Mouse (Mus musculus) adrenal gland, adult (tissue): ENCODE measurements at regions not wholly inside any gene's neighbourhood (a gene's known extent, or its start where the extent isn't known, plus 50 kb on each side); places are given as distances from the start of the nearest gene placed in this dataset.
A peak's percentile ranks its signal among the peaks of the same experiment; 100 is the strongest.

Experiments used
- DNase-seq, 2 experiments: peaks; one replicate each; pipeline ENCODE4 v3.0.0; 2022 to 2023; ENCODE audit warnings: low spot score in 1 of 2; ENCODE audit not compliant: inconsistent age in 2 of 2

DNA sequence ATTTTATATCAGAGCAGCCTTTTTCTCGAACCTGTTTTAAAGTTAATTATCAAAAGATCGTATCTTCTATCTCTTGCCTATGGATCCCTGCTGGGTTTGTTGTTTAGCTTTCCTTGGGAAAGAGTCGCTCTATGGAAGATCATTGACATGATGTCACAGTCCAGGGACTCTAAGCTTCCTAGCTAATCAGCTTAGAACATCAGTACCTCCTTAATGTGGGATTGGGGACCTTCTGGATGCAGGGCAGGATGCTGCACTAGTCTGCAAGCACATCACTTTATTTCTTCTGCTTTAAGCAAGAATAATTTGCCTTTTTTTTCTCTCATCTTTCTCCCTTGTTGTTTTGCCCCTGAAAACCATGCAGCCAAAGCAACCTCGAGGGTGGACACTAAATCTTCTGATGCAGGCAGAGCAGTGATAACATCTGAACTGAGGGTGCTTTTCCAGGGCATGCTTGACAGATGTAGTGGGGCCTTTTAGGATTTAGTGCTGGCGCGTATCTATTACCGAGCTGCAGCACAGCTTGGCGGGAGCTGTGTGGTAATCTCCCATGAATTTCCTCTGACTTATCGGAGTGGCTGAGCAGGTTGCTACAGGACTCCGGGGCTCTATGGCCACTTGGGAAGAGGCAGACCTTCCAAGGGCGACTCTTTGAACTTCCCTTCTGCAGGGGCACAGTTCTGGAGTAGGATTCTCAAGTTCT lies 425.0 kb downstream of the Bcl11a start:
- no peak for DNase-seq

GRCm38 (mm10) chr11:24515568-24515967 lies 437.7 kb downstream of the Bcl11a start:
- no peak for DNase-seq

- no peak for DNase-seq
Measured at GRCm38 (mm10) chr11:24535462-24535861, 457.6 kb downstream of the Bcl11a start.

DNA sequence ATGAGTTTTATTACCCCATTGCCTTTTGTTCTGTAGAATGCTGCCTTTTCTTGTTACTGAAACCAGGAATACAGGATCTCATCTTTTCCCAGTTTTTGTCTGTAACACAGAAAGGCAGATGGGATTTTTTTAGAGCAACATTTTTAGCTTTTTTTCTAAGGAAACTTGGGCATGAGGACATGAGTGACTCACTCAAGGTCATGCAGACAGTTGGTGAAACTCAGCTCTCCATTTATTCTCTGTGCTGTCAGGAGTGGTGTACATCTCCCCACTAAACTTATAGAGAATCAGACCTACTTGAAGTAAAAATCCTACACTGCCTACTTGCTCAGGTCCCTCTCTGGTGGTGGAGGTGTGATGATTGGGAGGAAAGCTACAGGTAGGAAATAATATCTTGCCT lies 459.9 kb downstream of the Bcl11a start:
- peak; percentile 10 to 68 for DNase-seq

DNA sequence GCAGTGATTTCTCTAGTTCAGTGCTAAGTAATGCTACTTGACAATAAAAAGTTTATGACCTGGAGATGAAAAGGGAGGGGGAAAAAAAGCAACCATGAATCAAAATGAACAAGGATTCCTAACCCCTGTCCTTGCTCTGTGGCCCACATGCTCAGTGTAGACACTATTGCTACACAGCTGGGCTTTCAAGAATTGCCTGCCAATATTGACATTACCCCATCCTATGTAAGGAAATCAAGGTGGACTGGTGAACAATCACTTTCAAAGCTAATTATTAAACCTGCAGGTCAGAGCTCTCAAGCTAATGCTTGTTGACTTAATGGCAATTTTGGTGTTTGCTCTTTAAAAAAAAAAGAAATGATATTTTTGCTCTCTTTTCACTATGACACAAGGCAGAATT lies 491.8 kb downstream of the Bcl11a start:
- DNase-seq = no peak

GRCm38 (mm10) chr11:24613529-24613928 lies 535.7 kb downstream of the Bcl11a start:
- DNase-seq = no peak

GRCm38 (mm10) chr11:24615436-24615835 lies 537.6 kb downstream of the Bcl11a start:
- DNase-seq = peak in 1 of 2 experiments; percentile 12

GRCm38 (mm10) chr11:24618586-24618985 lies 540.7 kb downstream of the Bcl11a start:
- no peak for DNase-seq

DNA sequence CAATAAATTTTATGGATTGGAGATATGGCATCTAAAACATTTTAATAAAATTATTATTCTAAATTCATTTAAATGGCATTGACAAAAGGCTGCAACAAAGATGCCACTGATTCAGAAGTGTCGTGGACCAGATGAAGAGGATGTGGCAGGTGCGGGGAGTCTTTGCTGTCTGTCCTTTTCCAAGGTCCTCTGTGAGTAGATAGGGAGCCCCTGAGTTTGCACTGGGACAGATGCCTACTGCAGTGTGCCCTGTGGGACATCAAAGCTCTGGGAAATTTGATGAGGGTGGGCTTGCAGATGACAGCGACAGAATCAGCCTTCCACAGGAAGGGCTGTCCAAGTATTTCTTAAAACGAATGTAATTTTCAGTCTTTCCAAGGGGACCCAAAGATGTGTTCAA lies 541.2 kb downstream of the Bcl11a start:
- DNase-seq = no peak

DNA sequence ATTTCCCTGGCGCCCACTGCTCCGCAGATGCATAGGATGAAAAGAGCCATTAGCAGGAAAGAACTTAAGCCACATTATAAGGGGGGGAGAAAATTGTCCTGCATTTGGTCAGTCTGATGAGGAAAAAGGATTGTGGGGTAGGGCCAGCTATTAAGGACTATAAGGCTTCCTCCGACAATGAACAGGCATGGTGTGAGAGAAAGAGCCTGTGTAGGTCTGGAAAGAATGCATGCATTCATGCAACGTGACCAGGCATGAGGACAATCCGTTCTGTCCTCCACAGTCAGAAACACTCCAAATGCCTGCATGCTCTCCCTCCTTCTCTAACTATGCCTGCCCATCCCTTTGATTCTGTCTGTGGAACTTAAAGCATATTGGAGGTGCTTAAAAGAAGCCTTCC lies 550.8 kb downstream of the Bcl11a start:
- DNase-seq = no peak

DNA sequence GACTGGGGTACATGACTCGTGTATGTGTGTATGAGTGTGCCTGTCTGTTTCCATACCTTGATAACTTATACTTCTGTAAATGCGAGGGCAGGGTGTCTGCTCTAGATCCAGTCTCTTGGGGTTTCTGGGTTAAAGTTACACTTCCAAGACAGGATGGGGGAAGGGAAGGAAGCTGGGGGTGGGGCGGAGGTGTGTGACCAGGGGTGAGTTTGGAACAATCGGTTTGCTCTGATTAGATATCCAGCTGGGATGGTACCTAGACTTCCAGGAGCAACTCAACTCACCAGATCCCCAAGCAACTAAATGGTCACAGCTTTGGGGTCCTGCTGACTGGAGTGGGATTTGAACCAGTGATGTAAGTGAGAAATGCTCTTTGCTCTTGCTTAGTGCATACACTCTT lies 551.6 kb downstream of the Bcl11a start:
- DNase-seq = no peak

- DNase-seq = no peak
Measured at GRCm38 (mm10) chr11:24630403-24630900, 552.6 kb downstream of the Bcl11a start.

DNA sequence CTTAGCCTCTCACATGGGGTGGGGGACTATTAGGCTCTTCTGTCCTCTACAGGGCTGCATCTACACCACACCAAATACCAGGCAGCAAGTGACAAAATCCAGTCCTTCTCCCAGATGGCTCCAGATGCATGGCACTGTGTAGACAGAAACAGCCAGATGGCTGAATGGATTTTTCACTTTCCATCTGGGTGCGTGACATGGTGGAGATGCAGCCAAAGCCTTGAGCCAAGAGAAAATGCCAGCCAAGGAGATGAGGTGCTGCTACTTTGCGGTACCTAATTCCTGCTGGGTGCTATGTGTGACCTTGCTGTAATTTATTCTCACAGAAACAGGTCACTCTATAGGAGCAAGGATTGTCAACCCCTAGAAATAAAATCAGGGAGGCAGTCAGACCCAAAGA lies 553.8 kb downstream of the Bcl11a start:
- no peak for DNase-seq

GRCm38 (mm10) chr11:24636716-24637115 lies 558.9 kb downstream of the Bcl11a start:
- no peak for DNase-seq

GRCm38 (mm10) chr11:24643439-24644109 lies 565.7 kb downstream of the Bcl11a start:
- DNase-seq = no peak

DNA sequence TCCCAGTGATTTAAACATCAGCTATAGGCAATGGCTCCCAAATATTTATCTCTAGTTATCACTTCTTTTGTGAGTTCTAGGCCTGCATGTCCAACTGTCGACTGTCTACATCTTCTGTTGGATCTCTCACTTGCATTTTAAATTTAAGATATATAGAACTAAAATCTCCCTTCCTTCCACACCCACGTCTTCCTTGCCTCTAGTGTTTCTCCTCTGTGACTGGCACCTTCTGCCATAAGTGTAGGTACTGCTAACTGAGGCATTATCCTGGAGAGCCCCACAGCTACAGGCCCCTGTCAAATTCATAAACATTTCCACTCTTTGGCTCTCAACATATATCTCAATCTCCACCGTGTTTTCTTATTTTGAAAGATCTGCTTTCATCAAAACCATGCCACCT lies 575.0 kb downstream of the Bcl11a start:
- no peak for DNase-seq

DNA sequence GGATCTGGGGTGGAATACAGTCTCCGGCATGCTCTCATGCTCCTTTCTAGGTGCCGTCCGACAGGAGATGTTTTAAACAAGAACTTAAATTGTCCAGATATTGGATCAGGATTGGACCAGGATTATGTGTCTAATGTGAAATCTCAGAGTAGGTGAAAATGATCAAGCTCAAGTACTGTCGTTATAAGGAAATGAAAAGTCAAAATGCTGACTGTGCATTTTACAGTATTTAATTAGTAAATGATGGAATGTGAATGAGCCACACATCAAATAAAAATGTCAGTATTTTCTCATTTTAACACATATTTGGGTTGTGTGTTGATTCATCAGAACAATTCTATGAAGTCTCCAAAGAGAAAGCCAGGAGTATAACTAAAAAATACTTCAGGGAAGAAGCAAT lies 586.2 kb downstream of the Bcl11a start:
- DNase-seq = no peak

DNA sequence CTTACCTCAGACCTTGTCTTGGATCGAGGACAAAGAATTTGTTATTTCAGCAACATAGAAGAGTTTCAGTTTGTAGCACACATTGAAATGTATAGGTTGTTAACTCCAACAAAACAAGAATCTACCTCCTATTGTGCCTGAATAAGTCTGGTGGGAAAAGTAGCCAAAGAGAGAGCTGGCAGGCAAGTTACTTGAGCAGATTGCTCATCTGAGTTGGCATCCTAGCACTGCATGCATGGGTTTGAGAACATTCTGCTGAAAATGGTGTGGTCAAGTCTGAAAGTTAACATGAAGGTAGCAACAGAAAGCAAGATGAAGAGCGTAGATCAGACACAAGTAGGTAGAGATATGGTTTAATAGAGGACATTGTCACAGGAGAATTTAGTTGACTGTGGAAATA lies 587.5 kb downstream of the Bcl11a start:
- no peak for DNase-seq

- no peak for DNase-seq
Measured at GRCm38 (mm10) chr11:24671662-24672061, 593.8 kb downstream of the Bcl11a start.

DNA sequence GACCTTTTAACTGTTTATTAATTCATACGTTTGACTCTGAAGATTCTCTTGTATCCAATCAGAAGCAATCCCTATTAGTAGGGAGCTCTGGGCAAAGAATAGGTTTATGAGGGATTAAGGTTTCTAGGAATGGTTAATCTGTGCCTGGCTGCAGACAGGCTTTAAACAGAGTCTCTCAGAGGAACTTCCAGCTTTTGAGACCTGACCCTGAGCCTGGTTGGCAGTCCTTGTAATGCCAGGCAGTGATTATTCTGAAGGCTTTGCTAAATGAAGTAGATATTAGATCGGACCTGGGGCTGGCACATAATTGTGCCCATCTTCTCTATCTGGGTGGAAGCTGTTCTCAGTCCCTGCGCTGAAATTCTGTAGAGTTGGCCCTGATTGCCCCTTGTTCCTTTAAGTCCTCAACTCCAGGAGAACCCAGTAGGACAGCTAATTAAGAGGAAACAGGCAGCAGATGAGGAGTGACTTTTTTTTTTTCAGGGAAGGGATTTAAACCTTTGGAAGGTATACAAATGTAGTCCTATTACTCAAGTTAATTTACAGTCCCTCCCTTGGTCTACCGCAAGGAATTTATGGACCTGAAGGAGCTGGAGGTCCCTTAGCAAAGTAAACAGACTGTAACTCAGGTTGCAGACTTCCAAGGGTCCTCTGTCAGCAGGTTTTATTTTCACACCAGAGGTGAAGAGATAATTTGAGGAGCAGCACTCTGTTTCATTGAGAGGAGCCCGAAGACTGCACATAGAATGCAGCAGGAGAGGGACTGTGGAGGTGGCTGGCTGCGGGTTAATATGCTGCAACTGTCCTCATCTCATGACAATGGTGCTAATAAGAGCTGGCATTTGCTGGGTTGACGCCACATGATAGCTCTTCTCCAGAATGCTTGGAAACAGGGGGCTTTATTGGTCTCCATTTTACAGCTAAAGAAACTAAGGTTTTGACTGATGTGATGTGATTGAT lies 595.7 kb downstream of the Bcl11a start:
- peak in 1 of 2 experiments; percentile 67 for DNase-seq

GRCm38 (mm10) chr11:24674208-24674571 lies 596.3 kb downstream of the Bcl11a start:
- DNase-seq = peak in 1 of 2 experiments; percentile 56
